Mouse (Mus musculus): ENCODE measurements around the gene Card19. TPM values are rescaled to one million over a fixed set of nuclear protein-coding genes. Genes with fewer than 3 reads are reported as not detected.
A peak's percentile ranks its signal among the peaks of the same experiment; 100 is the strongest.

Gene Card19
- polyA plus RNA-seq, 1 experiment from 2014 or later, result 17.1 TPM

- no peaks in the 10 kb centered on the region for H3K36me3 ChIP-seq (ENCODE audit: control insufficient read depth, insufficient read depth, low read length)
- no peak overlapping the region for H3K4me3 ChIP-seq (ENCODE audit: low read depth, low read length)
- WGBS, result 94% methylated on average over 17 of the region's 17 CpGs
- H3K9me3 ChIP-seq (ENCODE audit: control insufficient read depth, low read length), result no peaks in the 10 kb centered on the region
- peaks cover 6% of the 10 kb centered on the region for H3K4me1 ChIP-seq (ENCODE audit: control insufficient read depth, insufficient read depth, low read length)
- H3K27me3 ChIP-seq (ENCODE audit: control insufficient read depth, insufficient read depth, low read length), result no peaks in the 10 kb centered on the region
- no peak overlapping the region for H3K27ac ChIP-seq (ENCODE audit: low read depth, low read length)
- no peak overlapping the region for H3K9ac ChIP-seq (ENCODE audit: low read length)
- no peak for DNase-seq (ENCODE audit: low spot score, missing footprints)
- H3K4me2 ChIP-seq, result no peak overlapping the region
- ATAC-seq (ENCODE audit: low FRiP score), result no peak
These were observed 22.2 kb downstream of the Card19 start for GRCm38 (mm10) chr13:49193650-49194049.

DNA sequence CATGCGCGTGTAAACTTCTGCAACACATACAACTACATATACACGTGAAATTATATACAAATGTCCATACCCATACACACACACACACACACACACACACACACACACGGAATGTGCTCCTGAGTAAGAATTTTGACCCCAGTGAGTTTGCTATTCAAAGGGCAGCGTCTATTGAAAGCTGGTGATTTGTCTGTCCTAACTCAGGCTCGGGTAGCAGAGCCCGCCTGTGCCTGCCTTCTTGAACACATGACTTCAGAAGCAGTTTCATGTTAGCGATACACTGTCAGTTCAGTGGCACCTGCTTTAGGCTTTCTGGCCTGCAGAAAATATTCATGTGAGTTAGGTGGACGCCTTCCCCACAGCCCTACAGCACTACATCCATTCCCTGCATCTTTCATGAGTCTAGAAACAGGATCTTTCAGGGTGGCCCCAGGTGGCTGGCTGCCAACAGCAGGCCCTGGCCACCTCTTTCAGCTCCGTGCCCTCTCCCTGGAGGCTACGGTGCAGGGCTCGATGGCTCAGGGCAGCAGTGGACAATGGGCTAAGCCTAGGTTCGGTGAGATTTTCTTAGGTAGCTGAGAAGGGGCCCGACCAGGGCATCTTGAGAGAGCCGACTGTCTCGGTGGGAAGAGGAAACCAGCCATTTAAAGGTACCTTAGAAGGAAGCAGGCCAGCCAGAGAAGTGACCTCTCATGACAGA lies 23.5 kb downstream of the Card19 start:
- H3K27ac ChIP-seq (ENCODE audit: low read depth, low read length), result no peak overlapping the region
- WGBS, result 80% methylated on average over 16 of the region's 16 CpGs
- no peaks in the 10 kb centered on the region for H3K9me3 ChIP-seq (ENCODE audit: control insufficient read depth, low read length)
- H3K4me2 ChIP-seq, result no peak overlapping the region
- no peak overlapping the region for H3K4me3 ChIP-seq (ENCODE audit: low read depth, low read length)
- DNase-seq (ENCODE audit: low spot score, missing footprints) (no peak), ATAC-seq (ENCODE audit: low FRiP score) (no peak)
- peaks cover 13% of the 10 kb centered on the region for H3K4me1 ChIP-seq (ENCODE audit: control insufficient read depth, insufficient read depth, low read length)
- no peak overlapping the region for H3K9ac ChIP-seq (ENCODE audit: low read length)
- no peaks in the 10 kb centered on the region for H3K27me3 ChIP-seq (ENCODE audit: control insufficient read depth, insufficient read depth, low read length)
- no peaks in the 10 kb centered on the region for H3K36me3 ChIP-seq (ENCODE audit: control insufficient read depth, insufficient read depth, low read length)

- DNase-seq (ENCODE audit: low spot score, missing footprints), result no peak
- H3K9me3 ChIP-seq (ENCODE audit: control insufficient read depth, low read length), result no peaks in the 10 kb centered on the region
- no peak overlapping the region for H3K4me3 ChIP-seq (ENCODE audit: low read depth, low read length)
- H3K36me3 ChIP-seq (ENCODE audit: control insufficient read depth, insufficient read depth, low read length), result no peaks in the 10 kb centered on the region
- WGBS, result 64% methylated on average over 5 of the region's 5 CpGs
- ATAC-seq (ENCODE audit: low FRiP score), result no peak
- H3K4me2 ChIP-seq, result no peak overlapping the region
- no peak overlapping the region for H3K27ac ChIP-seq (ENCODE audit: low read depth, low read length)
- H3K27me3 ChIP-seq (ENCODE audit: control insufficient read depth, insufficient read depth, low read length), result no peaks in the 10 kb centered on the region
- no peak overlapping the region; the same call in 1 of the 2 replicates for H3K9ac ChIP-seq (ENCODE audit: low read length)
- peaks cover 18% of the 10 kb centered on the region for H3K4me1 ChIP-seq (ENCODE audit: control insufficient read depth, insufficient read depth, low read length)
These were observed 24.2 kb downstream of the Card19 start for GRCm38 (mm10) chr13:49191673-49192035.

GRCm38 (mm10) chr13:49190876-49191672 lies 24.8 kb downstream of the Card19 start:
- Histone ChIP-seq H3K9me3 (ENCODE audit: control insufficient read depth, low read length) (no peaks in the 10 kb centered on the region), H3K4me3 (ENCODE audit: low read depth, low read length) (no peak overlapping the region), H3K27ac (ENCODE audit: low read depth, low read length) (no peak overlapping the region), H3K9ac (ENCODE audit: low read length) (no peak overlapping the region; the same call in 1 of the 2 replicates), H3K4me1 (ENCODE audit: control insufficient read depth, insufficient read depth, low read length) (peaks cover 18% of the 10 kb centered on the region), H3K27me3 (ENCODE audit: control insufficient read depth, insufficient read depth, low read length) (no peaks in the 10 kb centered on the region), H3K4me2 (no peak overlapping the region), H3K36me3 (ENCODE audit: control insufficient read depth, insufficient read depth, low read length) (no peaks in the 10 kb centered on the region)
- no peak for DNase-seq (ENCODE audit: low spot score, missing footprints)
- no peak for ATAC-seq (ENCODE audit: low FRiP score)
- 84% methylated on average over 7 of the region's 7 CpGs for WGBS

DNA sequence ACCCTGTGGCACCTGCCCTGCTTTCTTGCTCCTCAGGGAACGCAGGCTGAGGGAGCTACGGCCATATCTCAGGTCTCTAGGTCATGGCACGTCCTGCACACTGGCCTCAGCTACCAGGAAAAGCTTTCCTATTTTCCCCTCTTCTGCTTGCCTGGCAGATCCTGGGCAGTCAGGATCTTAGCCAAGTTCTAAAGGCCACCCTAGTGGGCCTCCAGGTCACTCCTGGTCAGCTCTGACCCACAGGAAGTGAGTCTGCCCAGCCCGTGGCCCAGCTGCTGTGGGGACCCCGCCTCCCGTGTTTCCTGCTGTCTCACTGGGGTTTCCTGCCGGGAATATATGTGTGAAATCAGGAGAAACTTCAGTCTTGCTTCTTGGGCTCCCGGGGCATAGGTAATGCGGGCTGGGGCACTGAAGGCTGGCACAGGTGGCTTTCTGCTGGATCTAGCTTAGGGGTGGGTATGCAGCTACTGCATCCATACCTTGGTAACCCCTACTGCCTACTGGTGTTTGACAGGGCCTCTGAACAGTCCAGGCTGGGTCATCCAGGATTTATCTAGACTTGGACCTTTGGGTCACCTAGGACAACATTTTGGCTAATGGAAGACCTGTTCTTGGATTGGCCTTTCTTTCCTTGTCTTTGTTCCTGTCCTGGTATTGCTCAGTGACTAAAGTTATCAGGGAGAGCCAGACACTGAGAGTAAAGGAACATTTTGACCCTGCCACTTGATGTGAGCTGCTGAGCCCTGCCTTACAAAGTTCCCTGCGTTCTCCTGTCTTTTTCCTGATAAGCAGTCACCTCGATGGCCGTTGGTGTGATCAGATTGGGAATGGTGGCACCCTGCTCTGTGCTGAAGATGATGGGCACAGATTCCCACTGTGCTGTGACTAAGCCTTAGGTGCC lies 25.6 kb downstream of the Card19 start:
- H3K4me3 ChIP-seq (ENCODE audit: low read depth, low read length), result no peak overlapping the region
- H3K27ac ChIP-seq (ENCODE audit: low read depth, low read length), result no peak overlapping the region
- no peak for ATAC-seq (ENCODE audit: low FRiP score)
- H3K4me2 ChIP-seq, result no peak overlapping the region
- peaks cover 18% of the 10 kb centered on the region for H3K4me1 ChIP-seq (ENCODE audit: control insufficient read depth, insufficient read depth, low read length)
- no peaks in the 10 kb centered on the region for H3K27me3 ChIP-seq (ENCODE audit: control insufficient read depth, insufficient read depth, low read length)
- no peak for DNase-seq (ENCODE audit: low spot score, missing footprints)
- H3K9ac ChIP-seq (ENCODE audit: low read length), result no peak overlapping the region
- WGBS, result 85% methylated on average over 12 of the region's 12 CpGs
- no peaks in the 10 kb centered on the region for H3K36me3 ChIP-seq (ENCODE audit: control insufficient read depth, insufficient read depth, low read length)
- no peaks in the 10 kb centered on the region for H3K9me3 ChIP-seq (ENCODE audit: control insufficient read depth, low read length)

- no peak overlapping the region for H3K9ac ChIP-seq (ENCODE audit: low read length)
- WGBS, result 50% methylated on average over 2 of the region's 2 CpGs
- ATAC-seq (ENCODE audit: low FRiP score) (no peak), DNase-seq (ENCODE audit: low spot score, missing footprints) (no peak)
- H3K36me3 ChIP-seq (ENCODE audit: control insufficient read depth, insufficient read depth, low read length), result no peaks in the 10 kb centered on the region
- H3K4me2 ChIP-seq, result no peak overlapping the region
- no peak overlapping the region for H3K27ac ChIP-seq (ENCODE audit: low read depth, low read length)
- H3K4me1 ChIP-seq (ENCODE audit: control insufficient read depth, insufficient read depth, low read length), result peaks cover 18% of the 10 kb centered on the region
- H3K4me3 ChIP-seq (ENCODE audit: low read depth, low read length), result no peak overlapping the region
- H3K9me3 ChIP-seq (ENCODE audit: control insufficient read depth, low read length), result no peaks in the 10 kb centered on the region
- no peaks in the 10 kb centered on the region for H3K27me3 ChIP-seq (ENCODE audit: control insufficient read depth, insufficient read depth, low read length)
These were observed 26.9 kb downstream of the Card19 start for GRCm38 (mm10) chr13:49188966-49189360.

- H3K9me3 ChIP-seq (ENCODE audit: control insufficient read depth, low read length), result no peaks in the 10 kb centered on the region
- H3K36me3 ChIP-seq (ENCODE audit: control insufficient read depth, insufficient read depth, low read length), result no peaks in the 10 kb centered on the region
- peaks cover 18% of the 10 kb centered on the region for H3K4me1 ChIP-seq (ENCODE audit: control insufficient read depth, insufficient read depth, low read length)
- ATAC-seq (ENCODE audit: low FRiP score), result peak; percentile 31; the same call in 1 of the 2 replicates
- peak overlapping the region; percentile 98 for H3K4me2 ChIP-seq
- DNase-seq (ENCODE audit: low spot score, missing footprints), result peak; percentile 84
- H3K27ac ChIP-seq (ENCODE audit: low read depth, low read length), result no peak overlapping the region
- H3K9ac ChIP-seq (ENCODE audit: low read length), result peak overlapping the region; percentile 71; the same call in 1 of the 2 replicates
- 27% methylated on average over 15 of the region's 15 CpGs for WGBS
- H3K4me3 ChIP-seq (ENCODE audit: low read depth, low read length), result peak overlapping the region; percentile 56
- H3K27me3 ChIP-seq (ENCODE audit: control insufficient read depth, insufficient read depth, low read length), result no peaks in the 10 kb centered on the region
These were observed 27.4 kb downstream of the Card19 start for GRCm38 (mm10) chr13:49188219-49188965.
